Mouse (Mus musculus) lung, adult 2 months (tissue): Measurements from ENCODE around the gene Six4.

Source experiments
- CTCF ChIP-seq: fragments of 200-500 bp; IDR thresholded peaks from 2 replicates; pipeline ENCODE4 v1.5.1; 2011; ENCODE audit warnings: mild to moderate bottlenecking, low read length, control low read depth; ENCODE audit not compliant: insufficient read depth
- POLR2A ChIP-seq: fragments of 200-500 bp; IDR thresholded peaks from 2 replicates; pipeline ENCODE4 v1.6.1; 2011; ENCODE audit warnings: low read depth, mild to moderate bottlenecking, control low read depth, low read length, borderline replicate concordance; ENCODE audit errors: extremely low read depth

- TF ChIP-seq CTCF = no peak
- TF ChIP-seq POLR2A = no peak
Measured at GRCm38 (mm10) chr12:73090672-73091335, 22.5 kb downstream of the Six4 start.
